Mouse (Mus musculus) testis, adult 2 months (tissue): Measurements from ENCODE around the gene Cx3cr1.

Experiments used
- CTCF ChIP-seq: fragments of 200-500 bp; IDR thresholded peaks from 2 replicates; pipeline ENCODE4 v1.5.1; 2012; ENCODE audit warnings: low read depth, mild to moderate bottlenecking, inconsistent platforms, low read length, moderate library complexity; ENCODE audit not compliant: control insufficient read depth, insufficient read depth, insufficient replicate concordance
- POLR2A ChIP-seq: fragments of 200-500 bp; IDR thresholded peaks from 2 replicates; pipeline ENCODE4 v1.6.1; 2012; ENCODE audit warnings: low read depth, mild to moderate bottlenecking, inconsistent platforms, low read length, moderate library complexity; ENCODE audit not compliant: control insufficient read depth

DNA sequence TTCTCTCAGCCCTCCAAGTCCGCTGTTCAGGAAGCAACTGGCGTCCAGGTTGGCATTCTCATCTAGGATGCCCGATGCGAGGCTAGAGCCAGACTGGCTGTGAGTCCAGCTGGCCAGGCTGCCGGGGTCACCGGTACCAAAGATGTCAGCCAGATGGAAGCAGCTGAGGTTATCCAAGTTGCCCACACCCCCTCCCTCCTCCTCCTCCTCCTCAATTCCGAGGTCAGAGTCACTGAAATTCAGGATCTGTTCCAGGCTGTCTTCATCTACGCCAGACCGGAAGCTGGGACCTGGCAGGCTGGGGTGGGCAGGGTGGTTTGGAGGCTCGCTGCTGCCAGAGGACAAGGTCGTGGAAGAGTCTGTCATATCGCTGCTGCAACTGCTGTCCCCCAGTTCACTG lies 97.1 kb downstream of the Cx3cr1 start:
- TF ChIP-seq CTCF (no peak), POLR2A (no peak)
